Mouse (Mus musculus): ENCODE measurements at regions not wholly inside any gene's neighbourhood (a gene's known extent, or its start where the extent isn't known, plus 50 kb on each side); places are given as distances from the start of the nearest gene placed in this dataset.

GRCm38 (mm10) chr5:90042781-90043180, 159.6 kb upstream of the Adamts3 start:
- WGBS = 84% methylated on average over 4 of the region's 4 CpGs
- no peak for DNase-seq (ENCODE audit: low read depth, low spot score)

GRCm38 (mm10) chr5:90033103-90033502, 150.0 kb upstream of the Adamts3 start:
- 41% methylated on average over 5 of the region's 5 CpGs for WGBS
- no peak for DNase-seq (ENCODE audit: low read depth, low spot score)

- no peak for DNase-seq (ENCODE audit: low read depth, low spot score)
- 44% methylated on average over 2 of the region's 2 CpGs for WGBS
These were observed 147.6 kb upstream of the Adamts3 start for GRCm38 (mm10) chr5:90030737-90031136.

- no peak for DNase-seq (ENCODE audit: low read depth, low spot score)
- WGBS = 28% methylated on average over 6 of the region's 6 CpGs
These were observed 146.6 kb upstream of the Adamts3 start for GRCm38 (mm10) chr5:90029751-90030150.

GRCm38 (mm10) chr5:90026835-90027753, 144.0 kb upstream of the Adamts3 start:
- WGBS = 68% methylated on average over 17 of the region's 17 CpGs
- DNase-seq (ENCODE audit: low read depth, low spot score) = no peak

- 85% methylated on average over 1 of the region's 1 CpGs for WGBS
- no peak for DNase-seq (ENCODE audit: low read depth, low spot score)
These were observed 138.3 kb upstream of the Adamts3 start for GRCm38 (mm10) chr5:90021447-90021846.

- WGBS = 66% methylated on average over 6 of the region's 6 CpGs
- DNase-seq (ENCODE audit: low read depth, low spot score) = no peak
These were observed 117.6 kb upstream of the Adamts3 start for GRCm38 (mm10) chr5:90000758-90001157.

- DNase-seq (ENCODE audit: low read depth, low spot score) = no peak
- WGBS = 78% methylated on average over 2 of the region's 2 CpGs
These were observed 108.4 kb upstream of the Adamts3 start for GRCm38 (mm10) chr5:89991568-89991967.

GRCm38 (mm10) chr5:89981627-89982026, 98.5 kb upstream of the Adamts3 start:
- no peak for DNase-seq (ENCODE audit: low read depth, low spot score)
- WGBS = 57% methylated on average over 6 of the region's 6 CpGs

- DNase-seq (ENCODE audit: low read depth, low spot score) = no peak
- 67% methylated on average over 3 of the region's 3 CpGs for WGBS
These were observed 97.1 kb upstream of the Adamts3 start for GRCm38 (mm10) chr5:89980204-89980603.

GRCm38 (mm10) chr5:89952611-89953010, 69.5 kb upstream of the Adamts3 start:
- 82% methylated on average over 11 of the region's 11 CpGs for WGBS
- DNase-seq (ENCODE audit: low read depth, low spot score) = no peak

- 84% methylated on average over 3 of the region's 3 CpGs for WGBS
- no peak for DNase-seq (ENCODE audit: low read depth, low spot score)
These were observed 62.5 kb upstream of the Adamts3 start for GRCm38 (mm10) chr5:89945660-89945925.

GRCm38 (mm10) chr5:89944855-89945659, 61.9 kb upstream of the Adamts3 start:
- 78% methylated on average over 5 of the region's 5 CpGs for WGBS

GRCm38 (mm10) chr5:89943276-89944127, 60.4 kb upstream of the Adamts3 start:
- DNase-seq (ENCODE audit: low read depth, low spot score) = no peak
- WGBS = 82% methylated on average over 9 of the region's 9 CpGs

More at GRCm38 (mm10) chr5:89944855-89945659, 61.9 kb upstream of the Adamts3 start:
- DNase-seq (ENCODE audit: low read depth, low spot score) = no peak

- DNase-seq (ENCODE audit: low read depth, low spot score) = no peak
- 41% methylated on average over 4 of the region's 4 CpGs for WGBS
These were observed 59.1 kb upstream of the Adamts3 start for GRCm38 (mm10) chr5:89942244-89942643.

GRCm38 (mm10) chr5:89932999-89933398, 49.9 kb upstream of the Adamts3 start:
- DNase-seq (ENCODE audit: low read depth, low spot score) = no peak
- 76% methylated on average over 6 of the region's 6 CpGs for WGBS

Measured in large intestine, adult 2 months (tissue).